Mouse (Mus musculus) mesoderm, embryonic 11.5 days (tissue): ENCODE data around the gene Pip4k2c.
A peak's percentile ranks its signal among the peaks of the same experiment; 100 is the strongest.

Experiments
- DNase-seq: peaks from one replicate; pipeline ENCODE4 v3.0.0-alpha.2; 2012; ENCODE audit warnings: low read depth, low spot score

Pip4k2c gene

DNA sequence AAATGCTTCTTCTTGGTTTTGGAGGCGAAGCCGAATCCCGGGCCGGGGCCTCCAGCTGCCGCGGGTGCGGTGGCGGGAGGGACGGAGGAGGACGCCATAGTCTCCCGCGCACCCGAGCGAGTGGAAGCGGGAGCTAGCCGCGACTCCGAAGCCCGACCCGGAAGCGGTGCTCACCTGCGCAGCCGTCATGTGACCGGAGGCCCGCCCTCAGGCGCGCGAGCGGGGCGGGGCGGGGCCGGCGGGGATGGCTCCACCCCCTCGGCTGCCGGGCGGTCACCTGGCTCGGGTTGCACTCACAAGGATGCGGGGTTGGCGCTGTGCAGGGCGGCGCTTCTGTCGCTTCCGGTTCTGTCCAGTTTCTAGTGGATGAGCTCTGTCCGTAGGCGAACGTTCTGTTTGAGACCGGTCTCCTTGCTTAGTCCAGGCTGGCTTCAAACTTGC is at the start of gene Pip4k2c:
Gene Pip4k2c (minus strand): TSS at position 172 of the 441 bp plus-strand sequence.
- peak; percentile 81 for DNase-seq

DNA sequence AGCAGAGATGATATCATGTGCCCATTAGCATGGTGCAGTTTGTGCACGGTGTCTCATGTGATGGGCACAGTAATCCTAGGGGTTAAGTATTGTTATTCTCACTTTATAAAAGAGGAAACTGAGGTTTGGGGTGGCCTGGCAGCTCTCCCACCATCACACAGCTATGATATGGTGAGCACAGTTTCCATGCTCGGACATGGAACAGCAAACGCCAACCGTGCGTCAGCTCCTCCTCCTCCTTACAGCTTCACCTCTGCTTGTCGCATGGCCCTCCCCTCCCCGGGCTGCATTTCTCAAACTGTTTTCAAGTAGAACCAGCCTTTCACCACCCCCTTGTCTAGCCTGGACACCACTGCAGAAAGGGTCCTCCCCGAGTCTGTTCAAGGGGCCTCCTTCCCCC is 47.1 kb upstream of the Pip4k2c start:
- no peak for DNase-seq

DNA sequence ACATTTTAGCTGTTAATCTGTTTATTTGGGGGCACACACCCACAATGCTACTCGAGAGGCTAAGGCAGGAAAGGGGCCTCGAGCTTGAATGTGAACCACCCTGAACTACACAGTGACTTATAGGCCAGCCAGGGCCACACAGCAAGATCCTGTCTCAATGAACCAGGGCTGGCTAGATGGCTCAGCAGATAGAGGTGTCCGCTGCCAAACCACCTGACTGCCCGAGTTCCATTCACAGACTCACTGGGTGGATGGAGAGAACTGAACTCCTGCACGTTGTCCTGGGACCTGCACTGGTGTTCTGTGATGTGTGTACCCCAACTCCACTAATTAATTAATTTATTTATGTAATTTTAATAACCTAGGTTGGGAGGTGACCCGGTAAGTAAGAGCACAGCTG is 46.4 kb upstream of the Pip4k2c start:
- no peak for DNase-seq

DNA sequence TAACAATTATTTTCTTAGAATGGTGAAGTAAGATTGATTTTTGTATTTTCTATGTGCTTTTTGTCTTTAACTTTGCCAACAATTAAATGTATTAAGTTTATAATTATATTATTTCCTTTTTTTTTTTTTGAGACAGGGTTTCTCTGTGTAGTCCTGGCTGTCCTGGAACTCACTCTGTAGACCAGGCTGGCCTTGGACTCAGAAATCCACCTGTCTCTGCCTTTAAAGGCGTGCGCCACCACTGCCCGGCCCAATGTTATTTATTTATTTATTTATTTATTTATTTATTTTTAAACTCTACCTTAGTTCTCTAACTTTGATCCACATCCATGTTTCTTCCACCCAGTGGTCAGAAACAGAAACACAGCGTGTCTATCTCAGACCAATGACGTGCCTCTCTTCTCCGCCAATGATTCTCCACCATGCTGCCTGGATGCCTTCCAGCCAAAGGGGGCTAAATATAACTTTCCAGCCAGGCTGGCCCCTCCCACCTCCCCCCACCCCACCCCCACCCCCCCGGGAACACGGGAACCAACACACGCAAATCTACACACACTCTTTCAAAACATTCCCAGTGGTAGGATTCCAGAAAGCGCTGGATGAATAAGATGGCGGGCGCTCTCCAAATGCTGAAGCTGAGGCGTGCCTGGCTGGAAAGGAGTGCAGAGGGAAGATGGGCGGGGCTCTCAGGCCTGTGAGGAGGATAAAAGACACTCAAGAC is 44.4 kb upstream of the Pip4k2c start:
- DNase-seq = peak; percentile 78

DNA sequence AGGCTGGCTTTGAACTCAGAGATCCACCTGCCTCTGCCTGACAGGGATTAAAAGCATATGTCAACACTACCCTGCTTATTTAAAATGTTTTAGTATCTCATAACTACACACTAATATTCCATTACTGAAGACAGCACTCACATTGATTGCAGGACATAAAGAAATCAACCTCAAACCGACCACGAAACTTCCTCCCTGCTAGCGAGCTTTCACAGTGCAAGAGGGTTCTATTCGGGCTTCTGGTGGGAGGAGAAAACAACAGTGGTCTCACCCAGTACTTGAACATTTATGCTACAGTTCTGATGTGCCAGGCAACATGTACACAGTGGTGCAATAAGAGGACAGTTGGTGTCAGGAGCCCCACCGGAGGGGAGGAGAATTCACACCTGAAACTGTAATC is 39.4 kb upstream of the Pip4k2c start:
- no peak for DNase-seq

DNA sequence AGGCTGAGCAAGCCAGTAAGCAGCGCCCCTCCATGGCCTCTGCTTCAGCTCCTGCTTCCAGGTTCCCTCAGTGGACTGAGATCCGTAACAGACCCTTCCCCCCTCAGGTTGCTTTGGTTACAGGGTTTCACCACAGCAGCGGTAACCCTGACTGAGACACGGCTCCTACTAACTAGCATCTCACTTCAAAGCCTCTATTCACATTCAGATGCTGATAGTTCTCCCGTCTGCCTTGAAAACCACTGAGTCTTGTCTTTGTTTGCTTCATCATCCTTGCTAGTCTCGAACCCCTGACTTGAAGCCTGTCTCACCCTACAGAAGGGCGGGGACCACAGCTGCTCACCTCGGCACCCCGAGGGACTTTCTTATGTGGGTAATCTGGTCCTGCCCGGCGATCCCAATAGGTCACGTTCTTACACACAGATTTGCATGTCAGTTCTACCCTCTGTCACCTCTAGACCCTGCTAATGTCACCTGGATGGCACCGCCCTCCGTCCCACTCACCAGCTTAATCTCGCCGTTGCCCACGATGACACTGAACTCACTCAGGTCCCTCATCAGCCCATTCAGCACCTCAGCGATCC is 26.9 kb upstream of the Pip4k2c start:
- DNase-seq = no peak

DNA sequence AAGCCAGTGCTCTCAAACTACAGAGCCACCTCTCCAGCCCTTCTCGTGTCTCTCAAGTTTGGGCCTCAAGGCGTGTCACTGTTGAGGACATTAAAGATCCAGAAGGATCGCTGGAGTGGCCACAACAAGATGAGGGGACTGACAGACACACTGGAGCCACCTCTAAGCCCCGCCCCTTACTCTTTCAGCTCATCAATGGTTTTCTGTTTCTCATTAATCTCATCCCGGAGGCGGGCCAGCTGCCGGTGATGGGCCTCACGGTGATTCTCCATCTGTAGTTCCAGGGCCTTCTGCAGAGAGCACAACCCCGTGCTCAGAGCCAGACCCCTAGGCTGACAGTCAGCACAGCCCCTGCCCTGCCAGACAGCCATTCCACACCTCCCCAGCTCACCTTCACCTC is 25.2 kb upstream of the Pip4k2c start:
- DNase-seq = no peak

DNA sequence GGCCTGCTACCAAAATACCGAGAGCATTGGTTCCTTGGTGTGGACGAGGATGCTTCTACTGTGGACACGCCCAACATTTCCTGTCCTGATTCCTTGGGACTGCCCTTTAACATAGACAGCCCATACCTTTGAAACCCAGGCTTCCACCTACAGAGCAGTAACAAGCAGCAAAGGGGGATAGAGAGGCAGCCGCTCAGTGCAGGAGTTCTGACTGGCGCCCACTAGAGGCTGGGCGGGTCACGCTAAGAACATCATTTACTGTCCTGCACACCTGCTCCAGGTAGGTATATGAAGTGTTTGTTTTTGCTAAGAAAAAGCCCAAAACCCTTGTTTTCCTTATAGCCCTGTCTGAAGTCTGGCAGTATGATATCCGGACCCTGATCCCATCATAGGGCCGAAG is 21.8 kb upstream of the Pip4k2c start:
- no peak for DNase-seq

DNA sequence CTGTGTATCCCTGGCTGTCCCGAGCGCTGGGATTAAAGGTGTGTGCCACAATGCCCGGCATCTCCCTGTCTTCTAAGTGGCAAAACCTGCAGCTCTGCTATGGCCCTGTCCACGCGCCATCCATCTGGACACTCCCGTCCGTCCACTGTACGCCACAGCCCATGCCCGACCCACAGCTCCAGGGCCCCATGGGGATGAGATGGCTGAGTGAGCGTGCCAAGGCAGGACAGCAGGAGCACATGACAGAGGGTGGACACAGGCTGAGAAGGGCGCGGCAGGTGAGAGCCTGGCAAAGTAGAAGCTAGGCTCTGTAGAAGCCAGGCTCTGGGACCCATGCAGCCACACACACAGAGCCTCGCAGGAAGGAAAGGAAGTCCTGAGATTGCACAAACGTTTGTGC is 20.4 kb upstream of the Pip4k2c start:
- no peak for DNase-seq

DNA sequence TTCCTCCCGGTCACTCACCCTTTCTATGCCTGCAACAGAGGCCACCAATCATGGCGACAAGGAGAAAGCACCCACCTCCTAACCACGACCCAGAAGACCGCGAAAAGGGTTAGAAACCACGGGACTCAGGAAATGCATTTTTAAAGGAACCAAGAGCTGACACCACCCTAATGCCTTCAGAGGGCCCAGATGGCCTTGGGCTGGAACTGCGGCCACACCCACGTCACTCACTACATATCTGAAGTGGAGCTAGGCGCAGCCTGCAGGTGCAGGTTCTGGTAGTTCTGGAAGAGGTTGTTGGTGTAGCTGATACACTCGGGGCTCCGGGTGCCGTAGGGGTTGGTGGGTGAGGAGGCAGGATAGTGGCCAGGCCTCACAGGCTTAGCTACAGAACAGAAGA is 19.3 kb upstream of the Pip4k2c start:
- DNase-seq = no peak

DNA sequence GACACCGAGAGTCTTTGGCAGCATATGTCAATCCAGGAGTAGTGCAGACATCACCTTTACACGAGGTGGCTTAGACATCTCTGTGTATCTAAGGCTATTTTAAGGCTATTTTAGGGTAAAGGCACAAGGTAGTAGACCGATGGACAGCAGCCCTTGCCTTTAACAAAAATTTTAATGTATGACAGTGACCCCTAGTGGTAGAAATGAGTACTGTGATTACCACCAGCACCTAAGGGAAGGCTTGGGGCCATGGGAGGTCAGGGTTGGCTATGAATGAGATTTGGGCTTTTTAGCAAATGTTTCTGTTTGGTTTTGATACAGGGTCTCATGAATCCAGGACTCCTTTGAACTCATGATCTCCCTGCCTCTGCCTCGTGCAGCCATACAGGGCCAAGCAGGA is 17.5 kb upstream of the Pip4k2c start:
- DNase-seq = peak; percentile 80

DNA sequence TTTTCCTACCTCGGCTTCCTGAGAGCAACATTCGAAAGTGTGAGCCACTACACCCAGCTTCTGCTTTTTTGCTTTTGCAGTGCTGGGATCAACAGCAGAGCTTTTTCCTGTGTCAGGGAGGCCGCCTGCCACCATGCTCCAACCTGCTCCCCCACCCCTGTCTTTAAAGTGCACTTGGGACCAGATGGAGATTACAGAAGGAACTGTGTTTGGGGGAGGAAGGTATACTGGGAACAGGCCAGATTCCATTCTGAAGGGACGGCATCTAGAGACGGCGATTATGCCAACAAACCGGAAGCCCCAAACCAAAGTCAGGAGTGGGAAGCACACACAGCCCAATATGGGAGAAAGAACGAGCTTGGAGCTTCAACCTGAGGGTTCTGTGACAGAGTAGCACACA is 15.8 kb upstream of the Pip4k2c start:
- no peak for DNase-seq

DNA sequence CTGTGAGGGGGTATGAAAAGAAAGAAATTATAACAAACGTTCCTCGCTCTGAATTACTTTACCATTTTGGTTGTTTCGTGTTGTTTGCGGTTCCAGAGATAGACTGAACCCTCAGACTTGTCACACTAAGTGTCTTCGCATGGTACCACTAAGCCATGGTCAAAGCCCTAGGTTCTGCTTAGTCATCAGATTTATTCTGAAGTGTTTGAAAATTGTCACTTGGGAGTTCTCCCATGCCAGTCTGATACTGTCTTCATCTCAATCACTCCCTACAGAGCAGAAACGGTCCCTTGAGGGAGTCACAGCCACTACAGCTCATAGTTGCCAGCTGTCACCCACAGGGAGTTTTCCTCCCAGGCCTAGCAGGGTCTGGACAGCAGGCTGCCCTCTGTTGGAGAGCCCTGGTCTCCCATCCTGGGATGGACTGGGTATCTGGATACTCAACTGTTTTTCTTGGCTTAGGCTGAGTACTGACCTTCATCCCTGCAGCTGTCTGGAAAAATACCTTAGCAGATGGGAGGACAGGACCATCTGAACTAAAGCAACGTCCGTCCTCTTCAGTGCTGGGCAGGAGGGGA is 15.0 kb upstream of the Pip4k2c start:
- DNase-seq = peak; percentile 34

DNA sequence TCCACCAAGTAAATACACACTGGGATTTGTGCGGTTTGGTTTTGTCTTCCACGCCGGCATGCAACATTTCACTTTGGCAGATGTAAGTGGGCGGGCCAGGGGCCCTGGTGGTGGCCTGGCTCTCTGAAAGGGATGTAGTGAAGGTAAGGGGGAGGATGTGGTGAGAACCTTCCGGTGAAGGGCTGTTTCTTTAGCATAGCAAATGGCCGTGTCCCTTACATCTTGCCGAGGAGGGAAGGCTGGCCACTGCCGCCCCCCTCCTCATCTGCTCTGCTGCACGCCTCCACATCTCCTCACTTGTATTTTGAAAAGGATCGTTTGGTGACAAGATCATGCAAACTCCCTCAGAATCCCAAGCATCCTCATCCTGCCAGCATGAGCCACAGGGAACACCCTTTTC is 14.3 kb upstream of the Pip4k2c start:
- DNase-seq = no peak

DNA sequence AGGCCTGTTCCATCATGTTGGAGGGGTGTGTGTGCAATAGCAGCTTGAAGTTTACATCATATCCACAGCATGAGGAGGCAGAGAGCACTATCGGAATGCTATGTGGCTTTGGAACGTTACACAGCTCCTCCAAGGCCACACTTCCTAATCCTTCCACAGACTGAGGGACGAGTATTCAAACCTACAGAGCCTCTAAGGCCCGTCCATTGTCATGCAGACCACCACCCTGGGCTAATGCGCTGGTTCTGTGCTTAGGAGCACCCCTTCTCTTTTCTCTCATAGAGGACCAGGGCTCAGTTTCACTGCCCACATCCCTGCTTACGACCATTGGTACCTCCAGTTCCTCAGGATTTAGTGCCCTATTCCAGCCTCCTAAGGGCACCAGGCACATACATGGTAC is 13.8 kb upstream of the Pip4k2c start:
- DNase-seq = no peak

DNA sequence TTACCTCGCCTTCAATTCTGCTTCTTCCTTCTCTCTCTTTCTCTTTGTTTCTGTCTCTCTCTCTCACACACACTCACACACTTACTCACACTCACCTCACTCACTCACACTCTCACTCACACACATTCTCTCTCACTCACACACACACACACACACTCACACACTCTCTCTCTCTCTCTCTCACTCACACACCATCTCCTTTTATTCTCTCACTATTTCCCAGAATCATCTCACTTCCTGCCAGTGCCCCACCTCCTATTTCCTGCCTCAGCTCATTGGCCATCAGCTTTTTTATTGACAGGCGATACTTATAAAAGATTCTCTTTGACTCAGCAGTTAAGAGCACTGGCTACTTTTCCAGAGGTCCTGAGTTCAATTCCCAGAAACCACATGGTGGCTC is 7.0 kb upstream of the Pip4k2c start:
- no peak for DNase-seq

DNA sequence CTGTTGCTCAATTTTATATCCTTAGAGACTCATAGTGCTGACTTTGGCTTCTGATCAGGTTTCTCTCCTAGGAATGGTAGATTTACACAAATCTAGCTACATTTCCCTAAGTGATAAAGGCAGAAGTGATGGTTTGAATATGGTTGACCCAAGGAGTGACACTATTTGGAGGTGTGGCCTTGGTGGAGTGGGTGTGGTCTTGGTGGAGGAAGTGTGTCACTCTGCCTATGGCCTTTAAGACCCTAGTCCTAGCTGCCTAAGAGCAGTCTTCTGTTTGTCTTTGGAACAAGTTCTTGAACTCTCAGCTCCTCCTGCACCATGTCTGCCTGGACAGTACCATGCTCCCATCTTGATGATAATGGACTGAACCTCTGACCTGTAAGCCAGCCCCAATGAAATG is 5.8 kb upstream of the Pip4k2c start:
- no peak for DNase-seq

DNA sequence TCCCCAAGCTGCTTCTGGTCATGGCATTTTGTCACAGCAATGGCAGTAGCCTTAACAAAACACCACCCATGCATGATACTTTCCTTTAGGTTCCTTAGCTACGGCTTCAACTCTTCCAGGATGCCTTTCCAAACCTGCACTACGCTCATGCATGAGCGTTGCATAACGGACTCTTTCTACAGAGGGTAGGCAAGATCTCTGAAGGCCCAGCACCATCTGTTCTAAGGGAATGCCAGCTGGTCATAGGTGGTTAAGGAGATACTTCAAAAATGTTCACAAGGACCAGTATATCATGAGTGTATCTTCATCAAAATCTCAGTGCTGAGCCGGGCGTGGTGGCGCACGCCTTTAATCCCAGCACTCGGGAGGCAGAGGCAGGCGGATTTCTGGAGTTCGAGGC is 5.1 kb upstream of the Pip4k2c start:
- no peak for DNase-seq

DNA sequence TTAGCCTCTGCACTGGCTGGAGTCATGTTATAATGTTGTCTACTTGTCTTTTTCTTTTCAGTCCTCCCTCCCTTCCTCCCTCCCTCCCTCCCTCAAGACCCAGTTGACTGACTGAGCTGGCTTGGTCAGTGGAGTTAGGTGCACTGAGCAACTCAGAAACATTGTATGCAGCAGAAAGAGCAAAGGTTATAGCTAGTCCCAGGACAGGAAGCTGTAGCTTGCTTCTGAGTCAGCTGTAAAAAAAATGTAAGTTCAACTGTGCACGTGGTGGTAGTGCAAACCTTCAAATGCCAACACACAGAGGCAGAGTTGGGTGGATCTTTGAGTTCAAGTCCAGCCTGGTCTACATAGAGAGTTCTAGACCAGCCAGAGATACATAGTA is 3.0 kb upstream of the Pip4k2c start:
- no peak for DNase-seq

DNA sequence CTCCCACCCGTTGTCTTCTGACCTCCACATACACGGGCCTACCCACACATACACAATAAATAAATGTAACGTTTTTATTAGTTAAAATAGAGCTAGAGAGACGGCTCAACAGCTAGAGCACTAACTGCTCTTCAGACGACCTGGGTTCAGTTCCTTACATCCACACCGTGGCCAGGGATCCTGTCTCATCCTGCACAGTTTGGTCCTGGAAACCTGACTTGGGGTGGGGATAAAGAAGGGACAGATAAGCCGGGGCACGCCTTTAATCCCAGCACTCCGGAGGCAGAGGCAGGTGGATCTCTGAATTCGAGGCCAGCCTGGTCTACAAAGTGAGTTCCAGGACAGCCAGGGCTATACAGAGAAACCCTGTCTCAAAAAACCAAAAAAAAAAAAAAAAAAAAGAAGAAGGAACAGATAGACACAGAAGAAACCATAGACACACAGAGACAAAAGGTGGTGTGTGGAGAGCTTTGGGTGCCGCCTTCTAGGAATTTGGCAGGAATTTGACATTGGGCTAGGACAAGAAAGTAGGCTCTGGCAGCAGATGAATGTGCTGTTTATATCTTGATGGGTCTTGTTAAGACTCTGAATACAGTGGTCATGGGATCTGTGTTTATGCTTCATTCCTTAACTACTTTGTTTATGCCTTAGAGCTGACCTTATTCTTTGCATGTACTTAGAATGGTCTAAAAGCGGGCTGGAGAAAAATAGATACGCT is 2.5 kb upstream of the Pip4k2c start:
- DNase-seq = no peak

DNA sequence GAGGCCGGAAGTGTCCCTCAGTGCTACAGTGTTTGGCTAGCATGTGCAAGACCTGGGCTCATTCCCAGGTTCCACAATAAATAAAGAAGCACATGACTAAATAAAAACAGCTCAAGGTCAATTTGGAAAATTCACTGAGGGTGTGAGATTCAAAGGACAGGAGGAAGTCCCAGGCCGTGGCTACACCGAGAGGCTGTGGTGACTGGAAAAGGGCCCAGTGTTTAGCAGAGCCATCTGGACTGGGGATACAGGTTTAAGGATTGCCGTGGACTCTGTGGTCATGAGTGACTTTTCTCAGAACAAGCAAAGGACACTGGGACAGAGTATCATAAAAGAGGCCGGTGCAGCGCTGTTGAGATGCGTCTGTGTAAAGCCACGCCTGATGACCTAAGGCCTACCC is 1.9 kb upstream of the Pip4k2c start:
- DNase-seq = no peak

DNA sequence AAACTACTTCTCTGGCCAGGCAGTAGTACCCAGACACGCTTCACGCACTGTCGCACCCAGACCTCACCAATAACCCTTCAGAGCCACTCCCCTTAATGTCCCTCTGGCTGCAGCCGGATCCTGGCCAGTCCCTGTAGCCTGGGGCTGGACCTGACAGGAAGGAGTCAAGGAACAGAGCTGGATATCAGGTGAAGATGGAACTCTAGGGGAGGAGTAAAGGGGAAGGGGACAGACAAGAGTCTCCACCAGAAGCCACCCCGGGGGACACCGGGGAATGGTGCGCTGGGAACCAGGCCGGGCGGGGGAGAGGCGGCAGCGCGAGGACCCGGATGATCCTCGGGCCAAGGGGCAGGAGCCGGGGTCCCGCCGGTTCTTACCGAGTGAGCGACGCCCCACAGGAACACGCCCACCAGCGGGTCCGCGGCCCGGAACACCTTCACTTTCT is 402 bp downstream of the Pip4k2c start:
- DNase-seq = peak; percentile 30
